17 mouse cellular contexts compared by ENCODE assay signal in the genomic region with DNA sequence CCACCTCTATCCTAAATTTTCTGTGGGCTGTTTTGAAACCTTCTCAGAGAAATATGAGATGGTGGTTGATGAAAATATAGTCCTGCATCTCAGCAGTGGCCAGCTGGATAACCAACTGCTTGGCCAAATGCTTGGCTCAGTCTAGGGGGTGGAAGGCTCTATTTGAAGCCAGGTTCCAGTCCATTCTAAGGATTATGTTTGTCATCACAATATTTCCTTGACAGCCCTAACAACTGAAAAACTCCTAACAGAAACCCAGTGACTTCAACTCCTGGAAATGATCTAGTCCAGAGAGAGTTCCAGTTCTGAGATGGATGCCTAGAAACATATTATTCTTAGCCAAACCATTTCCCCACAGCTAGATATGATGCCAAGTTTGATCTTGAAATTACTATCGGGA. TPM values are rescaled to one million over a fixed set of nuclear protein-coding genes. Genes with fewer than 3 reads are reported as not detected.
DNase-seq lines count a peak whose midpoint lies in the region; ATAC-seq lines count a peak whose summit lies in the region.
"Had no signal": no experiment of that assay in that cellular context is flagged by ENCODE, and none has a peak within 500 bp of the region (broad histone marks: within the 10 kb centered on the region; RNA-seq: fewer than 3 reads in every experiment).

No protein-coding gene starts in this region.

- peaks cover 10% of the 10 kb centered on the region for H3K4me1 ChIP-seq in embryonic facial prominence, embryonic 15.5 days
- H3K4me1 ChIP-seq: midbrain, embryonic 15.5 days had no signal

- H3K4me3 ChIP-seq in embryonic facial prominence, embryonic 15.5 days (replicated peaks), result no peak overlapping the region
- H3K4me3 ChIP-seq: erythroblast, embryonic 14.5 days; midbrain, embryonic 15.5 days had no signal

- peak; percentile 44 for DNase-seq in cerebellum, adult 9-10 months
- DNase-seq in cerebellum, adult 11 months, result no peak
- DNase-seq in heart, postnatal 14 days, result peak; percentile 7
- no peak for DNase-seq in heart, postnatal 4 days
- peak; percentile 84 for DNase-seq in NIH3T3 (ENCODE audit: low read depth)
- no peak for DNase-seq in kidney, postnatal 10 days
- DNase-seq: adrenal gland, adult 2 months; kidney, adult 9 months; liver; lung, adult 18-20 months; right cerebral cortex, postnatal 14 days; thymus, postnatal 4 days had no signal

- WGBS in embryonic facial prominence, embryonic 15.5 days, result 56% methylated on average over 1 of the region's 1 CpGs

- ATAC-seq in embryonic facial prominence, embryonic 15.5 days (ENCODE audit: insufficient number of reproducible peaks, low FRiP score, low TSS enrichment, low read depth), result peak; percentile 24; the same call in 1 of the 2 replicates
- ATAC-seq: midbrain, embryonic 15.5 days had no signal

- no peak overlapping the region for H3K4me2 ChIP-seq in embryonic facial prominence, embryonic 15.5 days (replicated peaks)
- H3K4me2 ChIP-seq: midbrain, embryonic 15.5 days had no signal

- H3K9ac ChIP-seq in embryonic facial prominence, embryonic 15.5 days, result no peak overlapping the region
- H3K9ac ChIP-seq: midbrain, embryonic 15.5 days had no signal

- no peaks in the 10 kb centered on the region for H3K27me3 ChIP-seq in embryonic facial prominence, embryonic 15.5 days
- H3K27me3 ChIP-seq: midbrain, embryonic 15.5 days had no signal

- no peak overlapping the region for H3K27ac ChIP-seq in embryonic facial prominence, embryonic 15.5 days (replicated peaks)
- H3K27ac ChIP-seq: midbrain, embryonic 15.5 days had no signal

- no peaks in the 10 kb centered on the region for H3K36me3 ChIP-seq in embryonic facial prominence, embryonic 15.5 days
- H3K36me3 ChIP-seq: midbrain, embryonic 15.5 days had no signal

- intact Hi-C loops in heart, postnatal 14 days (cut with DNase I), result no loop called here

- no peaks in the 10 kb centered on the region for H3K9me3 ChIP-seq in embryonic facial prominence, embryonic 15.5 days (replicated peaks)
- H3K9me3 ChIP-seq: midbrain, embryonic 15.5 days had no signal

RNA-seq across cellular contexts. Expression of gene Ptn, which starts 35.3 kb away (rescaled TPM):
- total RNA-seq in heart, postnatal 14 days (2021), result 10 to 100 TPM; 14.0 to 14.3 TPM
- 100 to 1,000 TPM; 104 to 106 TPM for total RNA-seq in heart, postnatal 4 days (2021)
- 604 and 631 TPM in 2 replicates for polyA plus RNA-seq in embryonic facial prominence, embryonic 15.5 days (2015; fragmentation: Nextera tagmentation; extraction: Ambion mirVana)
- total RNA-seq: granulocyte monocyte progenitor cell, adult 5-6 weeks; megakaryocyte, adult 5-6 weeks had no signal
- polyA plus RNA-seq: erythroblast, embryonic 14.5 days had no signal

Comparison
In these comparisons a context has a peak if more than half of its experiments do, and no peak if none do; other contexts are left out.
1. DNase-seq: peak in cerebellum, adult 9-10 months (single experiment), heart, postnatal 14 days (2 of 2) and NIH3T3 (single experiment); none in cerebellum, adult 11 months (single experiment), heart, postnatal 4 days (single experiment) and kidney, postnatal 10 days (single experiment).
2. RNA of gene Ptn, which starts 35.3 kb away (total RNA-seq): 104 to 106 TPM in heart, postnatal 4 days; 14.0 to 14.3 TPM in heart, postnatal 14 days; every median in the first group is over 4 times any median in the second.